Mouse (Mus musculus): ENCODE data around the gene Cux1.

DNA sequence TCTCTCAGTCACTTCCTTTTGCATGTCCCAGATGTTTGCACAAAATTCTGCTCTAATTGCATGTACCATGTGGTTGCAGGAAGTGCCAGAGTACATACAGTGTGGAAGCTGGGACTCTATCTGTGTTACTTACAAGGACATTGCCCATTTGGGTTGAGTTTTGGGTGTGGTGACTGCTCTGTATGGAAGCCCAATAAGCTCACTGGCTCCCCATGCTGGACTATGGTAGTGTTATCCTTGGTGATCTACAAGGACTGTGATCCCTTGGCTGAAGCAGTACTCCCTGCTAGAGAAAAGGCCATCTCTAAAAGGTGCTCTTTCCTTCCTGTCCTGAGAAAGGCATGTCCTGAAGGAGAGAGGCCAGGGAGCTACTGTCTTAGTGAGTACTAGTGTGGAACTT lies 160.9 kb downstream of the Cux1 start:
- TF ChIP-seq POLR2A (IDR thresholded peaks at IDR 0.05; ENCODE audit: low read depth, low read length): no peak
- TF ChIP-seq CTCF (conservative IDR thresholded peaks at IDR 0.05; ENCODE audit: insufficient read depth, insufficient read length, low read depth, low read length): no peak
